Mouse (Mus musculus) CH12.LX (cell line): ENCODE results near the gene Abhd16a.

Experiments used
- CTCF ChIP-seq, 2 experiments: IDR thresholded peaks in 1 of 2; conservative IDR thresholded peaks in 1 of 2; 2 replicates each; pipeline ENCODE4 v1.5.1; 2011 to 2012; ENCODE audit warnings: low read depth in 2 of 2, low read length in 2 of 2, improper control_type of control experiment in 1 of 2, inconsistent platforms in 1 of 2, mild to moderate bottlenecking in 1 of 2, moderate library complexity in 1 of 2
- EP300 ChIP-seq: IDR thresholded peaks from 2 replicates; pipeline ENCODE4 v1.6.1; 2011; ENCODE audit warnings: low read length, improper control_type of control experiment
- JUND ChIP-seq: conservative IDR thresholded peaks from 2 replicates; pipeline ENCODE4 v1.6.1; 2011; ENCODE audit warnings: low read depth, low read length, improper control_type of control experiment

GRCm38 (mm10) chr17:35057090-35057489, 32.0 kb upstream of the Abhd16a start:
- TF ChIP-seq EP300 = no peak
- no peak for TF ChIP-seq JUND
- TF ChIP-seq CTCF (conservative IDR thresholded peaks at IDR 0.05 in 1 of 2, IDR thresholded peaks at IDR 0.05 in 1 of 2; ENCODE audit: low read depth in 2 of 2, low read length in 2 of 2) = no peak
